Mouse (Mus musculus) lung, embryonic 14.5 days (tissue): ENCODE data around the gene Med22. TPM values are rescaled to one million over a fixed set of nuclear protein-coding genes. Genes with fewer than 3 reads are reported as not detected.
"Not testable (repeated sequence)": the region's sequence is repeated elsewhere in the genome, so short reads cannot be mapped to it uniquely, and the experiment has no call there.

ENCODE experiments used
- ATAC-seq: fragments of 200-750 bp; cut with Nextera tagmentation; 2 replicates; pipeline ENCODE4 v1.8.0; 2017; ENCODE audit warnings: mild to moderate bottlenecking, moderate TSS enrichment, moderate library complexity; ENCODE audit not compliant: insufficient read depth
- DNase-seq: peaks from one replicate; pipeline ENCODE4 v3.0.0-alpha.2; 2015
- H3K27ac ChIP-seq: fragments of 300-500 bp; sonication (generic); 2 replicates; pipeline ENCODE4 v1.5.1; 2014; ENCODE audit warnings: low read depth, mild to moderate bottlenecking, moderate library complexity
- H3K27me3 ChIP-seq: fragments of 300-500 bp; sonication (generic); 2 replicates; pipeline ENCODE4 v1.6.1; 2014; ENCODE audit warnings: low read length, control low read depth; ENCODE audit not compliant: insufficient read depth
- H3K36me3 ChIP-seq: fragments of 300-500 bp; sonication (generic); 2 replicates; pipeline ENCODE4 v1.6.1; 2014; ENCODE audit warnings: control low read depth; ENCODE audit not compliant: insufficient read depth
- H3K4me1 ChIP-seq: fragments of 300-500 bp; sonication (generic); 2 replicates; pipeline ENCODE4 v1.6.1; 2014; ENCODE audit warnings: antibody characterized with exemption, control low read depth; ENCODE audit not compliant: insufficient read depth
- H3K4me2 ChIP-seq: fragments of 300-500 bp; sonication (generic); 2 replicates; pipeline ENCODE4 v1.6.1; 2014; ENCODE audit warnings: mild to moderate bottlenecking
- H3K4me3 ChIP-seq: fragments of 300-500 bp; sonication (generic); 2 replicates; pipeline ENCODE4 v1.5.1; 2014; ENCODE audit warnings: low read depth, low read length
- H3K9ac ChIP-seq: fragments of 300-500 bp; sonication (generic); 2 replicates; pipeline ENCODE4 v1.6.1; 2014
- H3K9me3 ChIP-seq: fragments of 300-500 bp; sonication (generic); 2 replicates; pipeline ENCODE4 v1.6.1; 2016; ENCODE audit warnings: low read depth, low read length, control low read depth
- CTCF ChIP-seq: IDR thresholded peaks from 2 replicates; pipeline ENCODE4 v1.5.1; 2016; ENCODE audit warnings: antibody characterized with exemption, low read depth
- WGBS: fragments of 180-500 bp; shearing (Covaris S2); extraction: QIAGEN DNeasy Blood & Tissue Kit; methylation state at CpG from one replicate; pipeline ENCODE4 v1.1.7; 2014; 5-methylcytosine and 5-hydroxymethylcytosine counted together
- polyA plus RNA-seq: library from polyadenylated mRNA; unstranded; fragments of >200 nt; fragmentation: Nextera tagmentation; extraction: Ambion mirVana; gene quantifications from 2 replicates; pipeline ENCODE4 v1.2.1, GENCODE M21; 2014

Gene Med22
- polyA plus RNA-seq, 1 experiment from 2014 or later: 34.6 TPM

DNA sequence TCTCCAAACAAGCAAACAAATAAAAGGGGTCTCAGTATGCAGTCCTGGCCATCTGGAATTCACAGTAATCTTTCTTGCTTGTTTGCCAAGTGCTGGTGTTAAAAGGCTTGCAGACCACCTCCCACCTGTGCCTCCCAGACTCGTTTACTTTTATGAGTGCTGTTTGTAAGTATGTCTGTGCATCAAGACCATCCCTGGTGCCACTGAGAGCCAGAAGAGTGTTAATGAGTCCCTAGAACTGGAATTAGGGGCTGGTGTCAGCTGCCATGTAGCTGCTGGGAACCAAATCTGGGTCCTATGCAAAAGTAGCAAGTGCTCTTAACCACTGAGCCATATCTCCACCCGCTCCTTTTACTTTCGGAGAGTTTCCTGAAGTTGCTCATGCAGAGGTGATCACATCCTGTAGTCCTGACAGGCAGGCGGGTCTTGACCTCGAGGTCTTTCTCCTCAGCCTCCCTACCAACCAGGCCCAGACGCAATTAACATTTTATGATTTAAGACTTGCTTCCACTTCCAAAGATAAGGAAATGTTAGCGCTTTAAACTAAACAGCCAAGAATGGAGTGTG lies 8.6 kb downstream of the Med22 start:
- peak overlapping the region; percentile 24; the same call in 1 of the 2 replicates for H3K27ac ChIP-seq

GRCm38 (mm10) chr2:26900731-26901130 lies 9.7 kb downstream of the Med22 start:
- Histone ChIP-seq H3K4me1 (peaks cover 10% of the 10 kb centered on the region; the same call in 1 of the 2 replicates), H3K4me2 (no peak overlapping the region), H3K4me3 (no peak overlapping the region), H3K36me3 (peaks cover 61% of the 10 kb centered on the region), H3K27me3 (no peaks in the 10 kb centered on the region), H3K9me3 (no peaks in the 10 kb centered on the region), H3K27ac (no peak overlapping the region), H3K9ac (no peak overlapping the region)
- DNase-seq (no peak), ATAC-seq (no peak)
- TF ChIP-seq CTCF: no peak
- 68% methylated on average over 1 of the region's 1 CpGs for WGBS

More for the DNA sequence above, 8.6 kb downstream of the Med22 start:
- Histone ChIP-seq H3K4me1 (peaks cover 10% of the 10 kb centered on the region; the same call in 1 of the 2 replicates), H3K9me3 (no peaks in the 10 kb centered on the region), H3K36me3 (peaks cover 61% of the 10 kb centered on the region), H3K27me3 (no peaks in the 10 kb centered on the region), H3K4me3 (peak overlapping the region; percentile 85), H3K4me2 (peak overlapping the region; percentile 91), H3K9ac (peak overlapping the region; percentile 83)
- 4% methylated on average over 7 of the region's 7 CpGs for WGBS
- ATAC-seq (no peak), DNase-seq (no peak)
- TF ChIP-seq CTCF: no peak

- Histone ChIP-seq H3K4me1 (no peaks in the 10 kb centered on the region), H3K4me3 (no peak overlapping the region), H3K36me3 (peaks cover 90% of the 10 kb centered on the region), H3K9me3 (no peaks in the 10 kb centered on the region), H3K9ac (no peak overlapping the region), H3K27me3 (no peaks in the 10 kb centered on the region), H3K27ac (no peak overlapping the region), H3K4me2 (no peak overlapping the region)
- 92% methylated on average over 4 of the region's 4 CpGs for WGBS
- DNase-seq: no peak
- ATAC-seq: no peak
- no peak for TF ChIP-seq CTCF
Observed at GRCm38 (mm10) chr2:26895898-26896297, 14.6 kb downstream of the Med22 start.

- H3K27ac ChIP-seq, DNase-seq, H3K4me2 ChIP-seq, H3K4me1 ChIP-seq, H3K9ac ChIP-seq, H3K9me3 ChIP-seq, H3K27me3 ChIP-seq, H3K4me3 ChIP-seq, ATAC-seq: not testable (repeated sequence)
- peaks cover 28% of the 10 kb centered on the region for H3K36me3 ChIP-seq
- WGBS: 80% methylated on average over 4 of the region's 4 CpGs
Observed at GRCm38 (mm10) chr2:26886170-26886569, 24.3 kb downstream of the Med22 start.

- DNase-seq, H3K4me2 ChIP-seq, H3K9ac ChIP-seq, H3K4me1 ChIP-seq, ATAC-seq, H3K27me3 ChIP-seq, H3K9me3 ChIP-seq, H3K4me3 ChIP-seq, H3K27ac ChIP-seq: not testable (repeated sequence)
- 81% methylated on average over 2 of the region's 2 CpGs for WGBS
- peaks cover 22% of the 10 kb centered on the region for H3K36me3 ChIP-seq
Observed at GRCm38 (mm10) chr2:26885541-26885940, 24.9 kb downstream of the Med22 start.

- no peak for TF ChIP-seq CTCF
- Histone ChIP-seq H3K4me2 (no peak overlapping the region), H3K9ac (no peak overlapping the region), H3K4me3 (no peak overlapping the region), H3K4me1 (no peaks in the 10 kb centered on the region), H3K36me3 (no peaks in the 10 kb centered on the region), H3K9me3 (0 out of 2 replicates have a peak, but pooled peaks cover 3% of the 10 kb centered on the region), H3K27me3 (no peaks in the 10 kb centered on the region), H3K27ac (no peak overlapping the region)
- no peak for ATAC-seq
- no peak for DNase-seq
Observed at GRCm38 (mm10) chr2:26878571-26878970, 31.9 kb downstream of the Med22 start.

- no peak overlapping the region for H3K27ac ChIP-seq
- WGBS: 55% methylated on average over 6 of the region's 6 CpGs
- DNase-seq: no peak
- H3K4me3 ChIP-seq: no peak overlapping the region
- no peak for TF ChIP-seq CTCF
- H3K9ac ChIP-seq: no peak overlapping the region
- no peaks in the 10 kb centered on the region for H3K27me3 ChIP-seq
- no peaks in the 10 kb centered on the region for H3K36me3 ChIP-seq
- H3K4me1 ChIP-seq: no peaks in the 10 kb centered on the region
- H3K9me3 ChIP-seq: no peaks in the 10 kb centered on the region
- no peak overlapping the region for H3K4me2 ChIP-seq
- no peak for ATAC-seq
Observed at GRCm38 (mm10) chr2:26870666-26871065, 39.8 kb downstream of the Med22 start.

- H3K27ac ChIP-seq: no peak within 1 kb of the TSS
- no peaks in the 10 kb centered on the region for H3K9me3 ChIP-seq
- H3K27me3 ChIP-seq: no peaks in the 10 kb centered on the region
- 46% methylated on average over 3 of the region's 3 CpGs for WGBS
- no peak within 1 kb of the TSS for H3K9ac ChIP-seq
- H3K4me2 ChIP-seq: no peak within 1 kb of the TSS
- H3K4me3 ChIP-seq: no peak within 1 kb of the TSS
- H3K4me1 ChIP-seq: no peaks in the 10 kb centered on the region
- no peaks in the 10 kb centered on the region for H3K36me3 ChIP-seq
- DNase-seq (no peak), ATAC-seq (no peak)
- TF ChIP-seq CTCF: no peak
Observed at GRCm38 (mm10) chr2:26864879-26865278, 45.6 kb downstream of the Med22 start, which contains the start of gene Abo. Gene Abo, minus strand, starts transcription at chr2:26864979.
